Mouse (Mus musculus): ENCODE measurements around the gene Slc22a3.
A peak's percentile ranks its signal among the peaks of the same experiment; 100 is the strongest.

The Slc22a3 gene

GRCm38 (mm10) chr17:12467642-12468041 lies 39.9 kb downstream of the Slc22a3 start:
- DNase-seq (ENCODE audit: low spot score), result no peak

DNA sequence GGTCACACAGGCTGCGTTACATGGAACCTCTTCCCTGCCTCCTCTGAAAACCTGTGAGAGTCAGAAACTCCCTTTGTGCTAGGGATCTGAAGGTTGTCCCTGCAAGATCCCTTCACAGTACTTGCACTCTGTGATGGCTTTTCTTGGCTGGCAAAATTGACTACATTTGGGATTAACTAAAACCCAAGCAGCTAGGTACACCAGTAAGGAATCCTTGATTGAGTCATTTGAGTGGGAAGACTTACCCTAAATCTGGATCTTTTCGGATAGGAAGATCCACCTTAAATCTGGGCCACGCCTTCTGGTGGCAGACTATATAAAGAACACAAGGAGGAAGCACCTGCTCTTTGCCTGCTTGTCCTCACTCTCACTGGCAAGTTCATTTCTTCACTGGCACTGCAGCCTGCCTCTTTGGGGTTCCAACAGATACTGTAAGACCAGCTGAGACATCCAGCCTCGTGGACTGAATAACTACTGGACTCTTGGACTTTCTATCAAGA lies 41.0 kb downstream of the Slc22a3 start:
- no peak for DNase-seq (ENCODE audit: low spot score)

DNA sequence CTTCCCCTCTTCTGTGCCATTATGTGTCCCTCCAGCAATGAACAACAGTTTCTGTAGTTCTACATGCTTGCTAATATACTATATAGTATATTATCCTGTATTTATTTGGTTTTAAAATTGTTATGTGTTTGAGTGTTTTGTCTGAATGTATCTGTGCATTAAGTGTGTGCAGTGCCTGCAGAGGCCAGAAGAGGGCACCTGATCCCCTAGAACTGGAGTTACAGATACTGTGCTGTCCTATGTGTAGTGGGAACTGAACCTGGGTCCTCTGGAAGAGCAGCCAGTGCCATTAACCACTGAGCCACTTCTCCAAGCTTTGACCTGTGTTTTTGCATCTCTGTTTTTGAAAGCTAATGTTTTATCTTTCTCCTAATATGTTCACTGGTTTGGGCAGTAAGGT lies 46.3 kb downstream of the Slc22a3 start:
- DNase-seq (ENCODE audit: low spot score), result no peak

- DNase-seq (ENCODE audit: low spot score), result peak; percentile 20
These were observed 52.2 kb downstream of the Slc22a3 start for GRCm38 (mm10) chr17:12455143-12455790.

DNA sequence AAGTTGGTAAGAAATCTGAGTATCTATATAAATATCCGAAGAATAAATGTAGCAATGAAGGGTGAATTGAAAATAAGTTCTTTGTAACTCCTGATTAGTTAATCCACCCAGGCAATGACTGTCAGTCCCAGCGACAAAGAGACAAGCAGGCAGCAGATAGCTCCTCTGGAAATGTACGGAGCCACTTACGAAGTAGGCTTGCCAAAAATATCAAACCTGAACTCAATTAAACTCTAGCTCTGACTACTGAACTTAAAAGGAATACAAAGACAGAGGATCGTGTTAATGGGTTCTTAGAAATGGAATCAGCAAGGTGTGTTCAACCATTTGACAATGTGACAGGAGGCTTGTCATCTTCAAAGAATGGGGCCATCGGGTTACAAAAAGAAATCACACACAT lies 53.8 kb downstream of the Slc22a3 start:
- DNase-seq (ENCODE audit: low spot score), result no peak

DNA sequence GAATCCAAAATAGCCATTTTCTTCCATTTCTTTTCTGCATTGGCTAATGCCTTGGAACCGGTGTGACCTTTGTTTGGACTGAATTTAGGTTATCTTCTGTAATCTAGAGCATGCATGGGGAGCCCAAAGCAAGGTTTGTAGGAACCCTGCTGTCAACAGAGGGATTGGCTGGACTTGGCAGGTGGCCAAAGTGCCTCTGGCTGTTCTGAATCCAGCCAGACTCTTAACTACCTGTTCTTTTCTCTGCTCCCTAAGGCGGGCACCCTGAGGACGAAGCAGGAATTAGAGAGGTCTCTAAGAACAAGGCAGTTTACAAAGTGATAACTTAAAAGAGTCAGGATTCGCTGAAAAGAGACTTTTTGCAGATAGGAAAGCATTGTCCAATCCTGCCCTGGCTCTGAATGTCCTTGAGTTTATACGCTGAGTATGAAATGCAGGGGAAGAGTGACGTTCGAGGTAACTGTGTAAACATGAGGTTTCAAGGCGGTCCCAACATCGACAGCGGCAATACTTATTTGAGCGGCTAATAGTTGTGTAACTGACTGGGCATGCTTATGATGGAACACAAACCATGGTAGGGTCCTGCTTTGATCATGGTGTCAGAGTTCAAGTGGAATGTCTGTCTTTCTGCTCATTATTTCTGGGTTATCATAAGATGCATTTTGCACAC lies 54.5 kb downstream of the Slc22a3 start:
- DNase-seq (ENCODE audit: low spot score), result peak; percentile 63

DNA sequence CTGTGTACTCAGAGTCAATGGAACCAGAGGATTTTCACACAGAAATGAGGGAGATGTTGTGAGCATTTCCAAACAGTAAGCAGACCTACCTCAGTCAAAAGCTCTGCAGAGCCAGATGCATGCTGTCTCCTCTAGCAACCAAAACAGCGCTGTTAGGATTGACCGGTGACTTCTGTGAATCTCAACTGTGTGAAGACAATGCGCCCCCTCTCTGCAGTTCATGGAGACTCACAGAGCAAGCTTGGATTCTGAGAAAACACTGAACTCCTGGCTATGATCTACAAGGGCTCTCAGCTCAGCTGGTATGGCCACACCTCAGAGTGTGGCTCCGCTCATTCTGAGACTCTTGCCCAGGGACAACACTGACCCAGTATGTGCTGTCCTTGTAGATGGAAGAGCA lies 56.3 kb downstream of the Slc22a3 start:
- no peak for DNase-seq (ENCODE audit: low spot score)

- DNase-seq (ENCODE audit: low spot score), result no peak
These were observed 62.9 kb downstream of the Slc22a3 start for GRCm38 (mm10) chr17:12444561-12444960.

DNA sequence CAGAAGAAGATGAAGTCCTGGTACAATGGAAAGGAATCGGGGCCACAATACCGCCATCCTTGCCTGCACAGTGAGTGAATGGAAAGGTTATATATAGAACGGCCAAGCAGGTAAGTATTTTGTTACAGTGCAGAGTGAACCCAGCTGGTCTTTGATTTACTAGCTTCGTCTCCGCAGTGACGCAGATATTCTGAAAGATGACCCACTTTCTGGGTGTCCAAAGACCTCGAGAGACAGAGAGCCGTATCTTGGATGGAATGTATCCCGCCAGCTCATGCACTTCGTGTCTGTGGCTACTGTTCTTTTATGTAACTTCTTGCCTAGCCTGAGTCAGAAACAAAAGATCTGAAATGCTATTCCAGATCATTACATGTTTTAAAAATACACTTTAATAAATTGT lies 69.7 kb downstream of the Slc22a3 start:
- no peak for DNase-seq (ENCODE audit: low spot score)

GRCm38 (mm10) chr17:12431707-12432106 lies 75.8 kb downstream of the Slc22a3 start:
- DNase-seq (ENCODE audit: low spot score), result no peak

DNA sequence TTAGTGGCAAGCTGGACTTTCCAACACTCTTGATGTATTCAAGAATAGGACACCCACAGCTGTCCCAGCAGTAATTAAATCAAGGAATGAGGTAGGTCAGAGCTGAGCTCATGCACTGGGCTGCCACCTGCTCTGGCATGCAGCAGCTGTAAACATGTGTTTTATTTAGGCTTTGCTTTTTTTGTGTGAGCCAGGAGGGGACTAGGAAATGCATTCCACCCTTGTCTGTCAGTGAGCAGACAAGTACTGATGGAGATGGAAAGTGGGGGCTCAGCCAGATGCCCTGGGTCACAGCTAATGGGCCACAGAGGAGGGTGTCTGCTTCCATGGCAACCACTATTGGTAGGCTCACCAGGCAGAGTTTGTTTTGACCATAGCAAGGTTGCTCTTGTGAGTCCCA lies 79.1 kb downstream of the Slc22a3 start:
- DNase-seq (ENCODE audit: low spot score), result no peak

- DNase-seq (ENCODE audit: low spot score), result no peak
These were observed 80.3 kb downstream of the Slc22a3 start for GRCm38 (mm10) chr17:12427156-12427555.

DNA sequence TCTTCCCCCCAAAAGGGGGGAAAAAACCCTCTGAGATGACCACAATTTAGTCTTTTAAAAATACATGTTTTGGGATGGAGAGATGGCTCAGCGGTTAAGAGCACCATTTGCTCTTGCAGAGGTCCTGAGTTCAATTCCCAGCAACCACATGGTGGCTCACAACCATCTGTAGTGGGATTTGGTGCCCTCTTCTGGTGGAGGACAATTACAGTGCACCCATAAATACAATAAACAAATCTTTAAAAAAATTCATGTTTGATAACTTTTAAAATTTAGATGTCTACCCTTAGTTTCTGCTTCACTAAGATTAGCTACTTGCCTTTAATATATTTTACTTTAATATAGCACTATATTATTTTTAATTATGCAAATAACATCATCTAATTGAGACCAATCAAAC lies 85.4 kb downstream of the Slc22a3 start:
- DNase-seq (ENCODE audit: low spot score), result no peak

DNA sequence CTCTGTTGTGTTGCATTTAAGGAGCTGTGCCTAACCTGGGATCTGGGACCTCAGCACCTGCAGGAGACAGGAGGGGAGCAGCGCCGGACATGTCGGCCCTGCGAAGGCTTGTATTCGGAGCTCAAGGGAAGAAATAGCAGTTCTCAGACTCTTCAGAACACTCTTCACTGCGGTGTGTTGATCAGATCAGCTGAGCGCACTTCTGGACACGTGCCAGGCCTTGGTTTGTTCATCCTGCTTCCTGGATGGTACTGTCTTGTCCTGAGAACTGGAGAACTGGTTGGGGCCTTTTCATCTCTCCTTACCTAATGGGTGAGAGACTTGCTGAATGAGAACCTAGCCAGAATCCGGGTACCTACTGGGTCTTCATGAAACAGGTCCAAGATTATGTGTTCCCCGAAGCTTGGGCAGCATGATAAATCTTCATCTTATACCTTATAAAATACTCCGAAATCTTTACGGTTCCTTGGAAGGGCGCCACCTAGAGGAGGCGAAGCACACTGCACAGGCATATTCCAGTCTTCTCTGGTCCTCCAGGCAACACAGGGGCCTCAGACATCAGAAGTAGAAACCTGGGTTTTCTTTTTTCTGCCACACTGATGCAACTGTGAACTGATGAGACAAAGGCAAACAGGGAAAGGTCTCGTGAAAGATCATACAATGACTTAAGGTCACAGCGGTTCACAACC lies 86.5 kb downstream of the Slc22a3 start:
- DNase-seq (ENCODE audit: low spot score), result no peak

DNA sequence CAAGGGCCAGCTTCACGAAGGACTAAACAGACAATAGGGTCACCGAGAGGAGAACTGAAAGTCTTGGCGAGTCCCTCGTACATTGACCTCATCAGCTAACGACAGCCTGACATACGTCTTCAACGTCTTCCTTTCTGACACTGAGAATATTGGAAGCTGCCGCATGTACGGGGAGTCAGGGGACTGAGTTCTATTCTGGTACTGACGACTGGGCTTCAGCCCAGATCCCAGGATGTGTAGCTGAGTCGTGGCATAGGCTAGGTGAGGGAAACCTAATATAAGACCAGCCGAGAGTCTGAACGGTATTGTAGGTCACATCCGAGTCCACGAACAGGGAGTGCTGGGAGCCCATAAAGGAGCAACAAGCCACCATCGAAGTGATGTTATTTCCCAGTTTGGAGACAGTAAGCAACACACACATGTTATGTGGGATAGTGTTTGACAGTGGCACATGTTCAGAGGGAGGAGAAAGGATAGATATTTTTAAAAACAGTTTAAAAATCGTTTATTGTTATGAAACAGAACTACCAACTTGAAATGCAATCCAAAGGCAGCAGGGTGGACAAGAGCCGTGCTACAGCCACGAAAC lies 87.9 kb downstream of the Slc22a3 start:
- no peak for DNase-seq (ENCODE audit: low spot score)

GRCm38 (mm10) chr17:12416250-12416895 lies 91.1 kb downstream of the Slc22a3 start:
- peak; percentile 84 for DNase-seq (ENCODE audit: low spot score)

GRCm38 (mm10) chr17:12415741-12416140 lies 91.8 kb downstream of the Slc22a3 start:
- DNase-seq (ENCODE audit: low spot score), result no peak

GRCm38 (mm10) chr17:12415031-12415735 lies 92.3 kb downstream of the Slc22a3 start:
- DNase-seq (ENCODE audit: low spot score), result peak; percentile 16

DNA sequence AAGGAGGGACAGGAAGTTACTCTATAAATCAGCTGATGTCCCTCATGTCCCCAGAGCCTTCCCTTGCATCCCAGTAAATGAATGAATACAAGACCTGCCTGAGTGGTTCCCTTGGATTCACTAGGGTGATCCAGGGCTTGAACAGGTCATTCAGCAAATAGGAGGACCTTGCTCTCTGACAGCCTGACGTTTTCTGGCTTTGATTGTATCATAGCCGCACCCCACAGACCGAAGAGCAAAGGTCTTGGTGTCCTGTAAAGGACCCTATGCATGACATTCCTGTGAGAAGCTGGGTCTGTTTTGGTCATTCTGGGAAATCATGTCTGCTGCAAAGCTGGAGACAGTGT lies 94.6 kb downstream of the Slc22a3 start:
- DNase-seq (ENCODE audit: low spot score), result no peak

- DNase-seq (ENCODE audit: low spot score), result peak; percentile 48
These were observed 95.2 kb downstream of the Slc22a3 start for GRCm38 (mm10) chr17:12412181-12412890.

GRCm38 (mm10) chr17:12409346-12409944 lies 98.1 kb downstream of the Slc22a3 start:
- DNase-seq (ENCODE audit: low spot score), result no peak
